Mouse (Mus musculus): Measurements from ENCODE around the gene Krt5.
"Not testable (repeated sequence)": the region's sequence is repeated elsewhere in the genome, so short reads cannot be mapped to it uniquely, and the experiment has no call there.

Gene Krt5

GRCm38 (mm10) chr15:101712720-101713119 is at the start of gene Krt5:
Gene Krt5, minus strand, starts transcription at chr15:101712898.
- DNase-seq (ENCODE audit: low spot score in 2 of 2) = no peak

GRCm38 (mm10) chr15:101742711-101743110 is 30.0 kb upstream of the Krt5 start, which contains the start of gene Krt71:
Gene Krt71, minus strand, starts transcription at chr15:101743109.
- no peak for DNase-seq (ENCODE audit: low spot score in 2 of 2)

GRCm38 (mm10) chr15:101737786-101738185 is 25.1 kb upstream of the Krt5 start:
- no peak for DNase-seq (ENCODE audit: low spot score in 2 of 2)

- no peak for DNase-seq (ENCODE audit: low spot score in 2 of 2)
These were observed 18.0 kb upstream of the Krt5 start for GRCm38 (mm10) chr15:101730653-101731052.

GRCm38 (mm10) chr15:101724686-101725085 is 12.0 kb upstream of the Krt5 start:
- no peak for DNase-seq (ENCODE audit: low spot score in 2 of 2)

- no peak for DNase-seq (ENCODE audit: low spot score in 2 of 2)
These were observed 3.1 kb upstream of the Krt5 start for GRCm38 (mm10) chr15:101715831-101716230.

GRCm38 (mm10) chr15:101714356-101714755 is 1.7 kb upstream of the Krt5 start:
- DNase-seq (ENCODE audit: low spot score in 2 of 2) = no peak

- DNase-seq (ENCODE audit: low spot score in 2 of 2) = no peak
These were observed 1.0 kb upstream of the Krt5 start for GRCm38 (mm10) chr15:101713731-101714130.

GRCm38 (mm10) chr15:101708683-101709082 is 4.0 kb downstream of the Krt5 start:
- DNase-seq (ENCODE audit: low spot score in 2 of 2) = no peak

GRCm38 (mm10) chr15:101707454-101707853 is 5.2 kb downstream of the Krt5 start:
- DNase-seq (ENCODE audit: low spot score in 2 of 2) = no peak

GRCm38 (mm10) chr15:101704066-101704465 is 8.6 kb downstream of the Krt5 start:
- no peak for DNase-seq (ENCODE audit: low spot score in 2 of 2)

GRCm38 (mm10) chr15:101702380-101702779 is 10.3 kb downstream of the Krt5 start:
- DNase-seq (ENCODE audit: low spot score in 2 of 2) = no peak

GRCm38 (mm10) chr15:101699866-101700265 is 12.8 kb downstream of the Krt5 start:
- DNase-seq (ENCODE audit: low spot score in 2 of 2) = no peak

- DNase-seq (ENCODE audit: low spot score in 2 of 2) = no peak
These were observed 13.5 kb downstream of the Krt5 start for GRCm38 (mm10) chr15:101699192-101699591.

GRCm38 (mm10) chr15:101697326-101698188 is 15.1 kb downstream of the Krt5 start:
- DNase-seq (ENCODE audit: low spot score in 2 of 2) = no peak

GRCm38 (mm10) chr15:101694207-101694606 is 18.5 kb downstream of the Krt5 start, which contains the start of gene Krt6a:
Gene Krt6a, minus strand, starts transcription at chr15:101694307.
- no peak for DNase-seq (ENCODE audit: low spot score in 2 of 2)

- not testable (repeated sequence) for DNase-seq (ENCODE audit: low spot score in 2 of 2)
These were observed 22.2 kb downstream of the Krt5 start for GRCm38 (mm10) chr15:101690460-101690859.

- DNase-seq (ENCODE audit: low spot score in 2 of 2) = no peak
These were observed 24.5 kb downstream of the Krt5 start for GRCm38 (mm10) chr15:101688161-101688560.

GRCm38 (mm10) chr15:101680187-101680586 is 32.5 kb downstream of the Krt5 start, which contains the start of gene Krt6b:
Gene Krt6b, minus strand, starts transcription at chr15:101680287.
- DNase-seq (ENCODE audit: low spot score in 2 of 2) = no peak

- no peak for DNase-seq (ENCODE audit: low spot score in 2 of 2)
These were observed 36.7 kb downstream of the Krt5 start for GRCm38 (mm10) chr15:101675978-101676377.

Measured in frontal cortex, postnatal 36 days (tissue).